Mouse (Mus musculus): Measurements from ENCODE around the gene Kdelc2. TPM values are rescaled to one million over a fixed set of nuclear protein-coding genes. Genes with fewer than 3 reads are reported as not detected.
A peak's percentile ranks its signal among the peaks of the same experiment; 100 is the strongest.

Gene Kdelc2
- 17.1 and 18.0 TPM in 2 replicates for polyA plus RNA-seq (2015; fragmentation: Nextera tagmentation; extraction: Ambion mirVana)

DNA sequence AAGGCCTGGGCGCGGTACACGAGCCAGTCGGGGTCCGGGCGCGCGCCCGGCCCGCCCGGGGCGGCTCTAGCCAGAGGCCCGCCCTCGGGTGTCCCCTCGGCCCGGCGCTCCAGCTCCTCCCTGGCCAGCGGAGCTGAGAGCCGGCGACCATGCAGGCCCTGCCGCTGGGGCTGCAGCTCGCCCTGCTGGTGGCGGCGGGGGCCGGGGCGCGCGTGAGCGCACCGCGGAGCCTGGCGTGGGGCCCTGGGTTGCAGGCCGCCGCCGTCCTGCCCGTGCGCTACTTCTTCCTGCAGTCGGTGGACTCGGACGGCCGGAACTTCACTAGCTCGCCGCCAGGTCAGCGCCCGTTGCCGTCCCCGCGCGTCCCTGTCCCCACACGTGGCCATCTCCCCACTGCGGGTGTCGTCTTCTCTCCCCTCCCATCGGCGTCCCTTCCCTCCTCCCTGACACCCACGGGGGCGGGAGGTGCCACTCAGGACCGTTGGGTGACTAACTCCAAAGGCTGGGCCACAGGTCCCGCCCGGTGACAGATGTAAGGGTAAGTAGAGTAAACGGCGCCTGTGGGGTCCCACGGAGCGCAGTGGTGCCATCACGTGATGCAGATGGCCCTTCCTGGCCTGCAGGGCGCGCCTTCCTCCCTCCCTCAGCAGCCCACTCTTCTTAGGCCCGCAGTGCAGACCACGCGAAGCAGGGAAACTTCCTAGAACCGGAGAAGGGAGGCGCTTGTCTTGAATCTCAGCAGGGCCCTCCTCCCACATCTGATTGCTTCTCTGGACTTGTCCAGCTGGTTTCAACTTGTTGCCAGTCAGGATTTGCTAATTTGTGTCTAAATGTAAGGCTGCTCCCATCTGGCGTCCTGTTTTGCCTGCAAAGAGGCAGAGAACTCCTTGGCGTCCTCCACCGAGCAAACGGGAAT is at the start of gene Kdelc2:
Kdelc2 (plus strand) TSS at position 75 of the 916 bp plus-strand sequence.
- whole genome bisulfite sequencing = 0% methylated on average over 63 of the region's 75 CpGs
- H3K36me3 ChIP-seq (ENCODE audit: control insufficient read depth, insufficient read depth, low read length) = no peaks in the 10 kb centered on the region

DNA sequence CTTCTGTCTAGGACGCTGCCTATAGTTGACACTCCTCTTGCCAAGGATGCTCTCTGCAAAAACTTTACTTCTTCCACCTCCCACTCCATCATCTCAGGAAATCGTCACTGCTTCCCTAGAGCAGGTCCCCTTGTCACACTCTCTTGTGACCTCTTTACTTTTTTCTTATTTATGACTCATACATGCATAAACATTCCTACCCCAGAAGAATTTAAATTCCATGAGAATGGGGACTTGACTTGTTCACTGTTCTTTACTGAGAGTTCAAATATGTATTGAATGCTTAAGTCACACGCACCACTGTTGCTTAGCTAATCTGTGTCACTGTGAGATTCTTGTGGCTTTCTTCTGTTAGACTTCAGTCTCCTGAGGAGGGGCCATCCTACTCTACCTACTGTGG is 48.7 kb upstream of the Kdelc2 start:
- 56% methylated on average over 3 of the region's 3 CpGs for WGBS

More for the DNA sequence above, at the start of gene Kdelc2:
- Histone ChIP-seq H3K9me3 (ENCODE audit: control insufficient read depth, low read length) (no peaks in the 10 kb centered on the region), H3K9ac (ENCODE audit: low read length) (peak within 1 kb of the TSS; percentile 94), H3K27ac (replicated peaks) (peak within 1 kb of the TSS; percentile 99), H3K4me1 (replicated peaks; ENCODE audit: control insufficient read depth, insufficient read depth) (no peaks in the 10 kb centered on the region), H3K4me2 (replicated peaks; ENCODE audit: low read depth) (peak within 1 kb of the TSS; percentile 79), H3K27me3 (ENCODE audit: control insufficient read depth, insufficient read depth, low read length) (no peaks in the 10 kb centered on the region), H3K4me3 (ENCODE audit: low read depth, low read length) (peak within 1 kb of the TSS; percentile 80)
- TF ChIP-seq EP300 (optimal IDR thresholded peaks at IDR 0.05) = peak; percentile 90
- TF ChIP-seq CTCF (IDR thresholded peaks at IDR 0.05; ENCODE audit: low read depth) = peak; percentile 67
- peak; percentile 87 for DNase-seq (ENCODE audit: low spot score)
- peak; percentile 94 for ATAC-seq (ENCODE audit: low FRiP score, low TSS enrichment)

GRCm38 (mm10) chr9:53339603-53340002 is 44.2 kb upstream of the Kdelc2 start:
- DNase-seq (ENCODE audit: low spot score) = no peak
- no peak for ATAC-seq (ENCODE audit: low FRiP score, low TSS enrichment)
- Histone ChIP-seq H3K4me2 (replicated peaks; ENCODE audit: low read depth) (no peak overlapping the region), H3K4me3 (ENCODE audit: low read depth, low read length) (no peak overlapping the region), H3K9me3 (ENCODE audit: control insufficient read depth, low read length) (no peaks in the 10 kb centered on the region), H3K36me3 (ENCODE audit: control insufficient read depth, insufficient read depth, low read length) (no peaks in the 10 kb centered on the region), H3K27ac (replicated peaks) (no peak overlapping the region), H3K4me1 (replicated peaks; ENCODE audit: control insufficient read depth, insufficient read depth) (no peaks in the 10 kb centered on the region), H3K27me3 (ENCODE audit: control insufficient read depth, insufficient read depth, low read length) (no peaks in the 10 kb centered on the region), H3K9ac (ENCODE audit: low read length) (no peak overlapping the region)
- TF ChIP-seq CTCF (IDR thresholded peaks at IDR 0.05; ENCODE audit: low read depth) (no peak), EP300 (optimal IDR thresholded peaks at IDR 0.05) (no peak)
- 73% methylated on average over 7 of the region's 7 CpGs for WGBS

More for the DNA sequence above, 48.7 kb upstream of the Kdelc2 start:
- H3K4me3 ChIP-seq (ENCODE audit: low read depth, low read length) = no peak overlapping the region
- H3K9ac ChIP-seq (ENCODE audit: low read length) = no peak overlapping the region
- no peak for DNase-seq (ENCODE audit: low spot score)
- H3K9me3 ChIP-seq (ENCODE audit: control insufficient read depth, low read length) = no peaks in the 10 kb centered on the region
- no peaks in the 10 kb centered on the region for H3K27me3 ChIP-seq (ENCODE audit: control insufficient read depth, insufficient read depth, low read length)
- ATAC-seq (ENCODE audit: low FRiP score, low TSS enrichment) = no peak
- H3K27ac ChIP-seq (replicated peaks) = no peak overlapping the region
- no peak for TF ChIP-seq CTCF (IDR thresholded peaks at IDR 0.05; ENCODE audit: low read depth)
- no peak for TF ChIP-seq EP300 (optimal IDR thresholded peaks at IDR 0.05)
- no peaks in the 10 kb centered on the region for H3K36me3 ChIP-seq (ENCODE audit: control insufficient read depth, insufficient read depth, low read length)
- no peaks in the 10 kb centered on the region for H3K4me1 ChIP-seq (replicated peaks; ENCODE audit: control insufficient read depth, insufficient read depth)
- H3K4me2 ChIP-seq (replicated peaks; ENCODE audit: low read depth) = no peak overlapping the region

DNA sequence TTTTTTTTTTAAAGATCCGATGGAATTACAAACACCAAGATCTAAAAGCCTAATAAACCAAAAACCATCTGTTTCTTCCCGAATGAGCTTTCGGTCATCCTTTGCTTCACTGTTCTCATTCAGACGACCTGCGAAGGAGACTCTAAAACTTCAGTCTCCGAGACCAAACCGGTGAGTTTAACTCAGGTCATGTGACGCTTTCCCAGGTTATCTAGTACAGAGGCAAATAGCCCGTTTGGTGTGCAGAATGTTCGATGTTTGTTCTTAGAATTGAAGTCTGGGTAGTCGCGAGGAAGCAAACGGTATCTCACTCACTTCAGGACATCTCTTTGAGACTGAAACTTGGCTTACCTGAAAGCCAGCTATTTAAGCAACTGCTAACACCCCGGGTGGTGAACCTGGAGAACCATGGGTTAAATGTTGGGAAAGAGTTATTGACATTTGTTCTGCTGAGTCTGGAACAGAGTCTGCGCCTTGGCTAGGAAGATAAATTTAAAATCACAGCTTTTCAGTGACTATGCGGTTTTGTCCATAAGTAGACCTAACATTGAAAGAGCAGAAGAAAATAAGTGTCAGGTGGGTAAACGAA is 43.4 kb upstream of the Kdelc2 start:
- Histone ChIP-seq H3K9ac (ENCODE audit: low read length) (peak overlapping the region; percentile 61; the same call in 1 of the 2 replicates), H3K9me3 (ENCODE audit: control insufficient read depth, low read length) (no peaks in the 10 kb centered on the region), H3K27ac (replicated peaks) (peak overlapping the region; percentile 91), H3K27me3 (ENCODE audit: control insufficient read depth, insufficient read depth, low read length) (no peaks in the 10 kb centered on the region), H3K4me1 (replicated peaks; ENCODE audit: control insufficient read depth, insufficient read depth) (no peaks in the 10 kb centered on the region), H3K4me2 (replicated peaks; ENCODE audit: low read depth) (peak overlapping the region; percentile 64), H3K4me3 (ENCODE audit: low read depth, low read length) (peak overlapping the region; percentile 51), H3K36me3 (ENCODE audit: control insufficient read depth, insufficient read depth, low read length) (no peaks in the 10 kb centered on the region)
- DNase-seq (ENCODE audit: low spot score) (peak; percentile 48), ATAC-seq (ENCODE audit: low FRiP score, low TSS enrichment) (peak; percentile 76)
- TF ChIP-seq EP300 (optimal IDR thresholded peaks at IDR 0.05) (no peak), CTCF (IDR thresholded peaks at IDR 0.05; ENCODE audit: low read depth) (no peak)
- WGBS = 22% methylated on average over 17 of the region's 17 CpGs

GRCm38 (mm10) chr9:53340969-53341368 is 42.9 kb upstream of the Kdelc2 start:
- peak; percentile 85 for ATAC-seq (ENCODE audit: low FRiP score, low TSS enrichment)
- H3K9me3 ChIP-seq (ENCODE audit: control insufficient read depth, low read length) = no peaks in the 10 kb centered on the region
- peak overlapping the region; percentile 61 for H3K9ac ChIP-seq (ENCODE audit: low read length)
- no peaks in the 10 kb centered on the region for H3K36me3 ChIP-seq (ENCODE audit: control insufficient read depth, insufficient read depth, low read length)
- TF ChIP-seq CTCF (IDR thresholded peaks at IDR 0.05; ENCODE audit: low read depth) (no peak), EP300 (optimal IDR thresholded peaks at IDR 0.05) (no peak)
- H3K4me1 ChIP-seq (replicated peaks; ENCODE audit: control insufficient read depth, insufficient read depth) = no peaks in the 10 kb centered on the region
- peak overlapping the region; percentile 91 for H3K27ac ChIP-seq (replicated peaks)
- H3K4me3 ChIP-seq (ENCODE audit: low read depth, low read length) = peak overlapping the region; percentile 51
- peak overlapping the region; percentile 64 for H3K4me2 ChIP-seq (replicated peaks; ENCODE audit: low read depth)
- peak; percentile 79 for DNase-seq (ENCODE audit: low spot score)
- WGBS = under 1% methylated on average over 14 of the region's 14 CpGs
- H3K27me3 ChIP-seq (ENCODE audit: control insufficient read depth, insufficient read depth, low read length) = no peaks in the 10 kb centered on the region

Measured in stomach, postnatal 0 days (tissue).